Mouse (Mus musculus) spleen, embryonic (tissue): ENCODE measurements at regions not wholly inside any gene's neighbourhood (a gene's known extent, or its start where the extent isn't known, plus 50 kb on each side); places are given as distances from the start of the nearest gene placed in this dataset.

ENCODE experiments used
- CTCF ChIA-PET: fragments of 350-600 bp; sonication (Branson Sonifier 250); formaldehyde crosslinking; loops from one replicate; lab custom pipeline; 2022; lab: Charles Lee

- CTCF ChIA-PET = no interaction called here
These were observed 197.9 kb upstream of the Robo2 start for GRCm38 (mm10) chr16:74609564-74609963.

GRCm38 (mm10) chr16:74598361-74598760 lies 186.7 kb upstream of the Robo2 start:
- CTCF ChIA-PET = no interaction called here

GRCm38 (mm10) chr16:74597735-74598340 lies 186.2 kb upstream of the Robo2 start:
- CTCF ChIA-PET = no interaction called here

DNA sequence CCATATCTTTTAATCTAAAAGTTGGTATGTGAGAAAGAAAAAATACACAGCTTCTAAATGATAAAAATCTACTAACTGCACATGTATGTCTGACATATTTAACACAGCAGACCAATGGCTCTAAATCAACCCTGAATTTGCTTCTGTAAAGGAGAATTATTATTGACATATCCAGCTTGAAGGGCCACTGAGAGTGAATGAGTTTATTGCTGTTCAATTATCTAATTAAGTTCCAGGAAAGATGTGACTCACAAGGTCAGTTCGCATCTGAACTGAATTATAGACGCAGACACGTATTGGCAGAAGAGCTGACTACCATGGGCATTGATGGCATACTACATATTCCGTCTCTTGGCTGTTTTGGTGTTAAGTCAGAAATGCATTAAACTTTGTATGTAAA lies 180.3 kb upstream of the Robo2 start:
- CTCF ChIA-PET = no interaction called here

GRCm38 (mm10) chr16:74582645-74583423 lies 171.2 kb upstream of the Robo2 start:
- CTCF ChIA-PET = no interaction called here

GRCm38 (mm10) chr16:74548374-74548773 lies 136.7 kb upstream of the Robo2 start:
- CTCF ChIA-PET = no interaction called here

- CTCF ChIA-PET = no interaction called here
These were observed 118.9 kb upstream of the Robo2 start for GRCm38 (mm10) chr16:74530531-74530930.

GRCm38 (mm10) chr16:74528245-74528644 lies 116.6 kb upstream of the Robo2 start:
- CTCF ChIA-PET = no interaction called here

DNA sequence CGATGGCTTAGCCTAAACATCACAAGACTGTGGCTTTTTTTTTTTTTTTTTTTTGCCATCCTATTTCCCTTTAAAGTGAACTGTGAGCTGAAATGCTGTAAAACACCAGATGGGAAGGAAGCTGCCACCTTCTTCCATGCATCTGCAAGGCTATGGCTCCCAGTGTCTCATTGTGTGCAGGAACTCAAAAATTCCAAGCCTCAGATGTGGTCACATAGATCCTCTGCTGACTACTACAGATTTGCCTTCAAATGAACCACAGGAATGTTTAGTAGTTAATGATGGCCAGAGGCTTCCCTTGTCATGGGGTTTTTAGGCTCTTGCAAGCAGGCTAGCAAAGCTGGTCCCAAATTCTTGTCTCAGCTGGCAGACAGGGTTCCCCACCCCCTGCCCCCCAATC lies 114.9 kb upstream of the Robo2 start:
- CTCF ChIA-PET = no interaction called here

GRCm38 (mm10) chr16:74520501-74520900 lies 108.9 kb upstream of the Robo2 start:
- CTCF ChIA-PET = no interaction called here

- CTCF ChIA-PET = no interaction called here
These were observed 106.3 kb upstream of the Robo2 start for GRCm38 (mm10) chr16:74517888-74518287.

DNA sequence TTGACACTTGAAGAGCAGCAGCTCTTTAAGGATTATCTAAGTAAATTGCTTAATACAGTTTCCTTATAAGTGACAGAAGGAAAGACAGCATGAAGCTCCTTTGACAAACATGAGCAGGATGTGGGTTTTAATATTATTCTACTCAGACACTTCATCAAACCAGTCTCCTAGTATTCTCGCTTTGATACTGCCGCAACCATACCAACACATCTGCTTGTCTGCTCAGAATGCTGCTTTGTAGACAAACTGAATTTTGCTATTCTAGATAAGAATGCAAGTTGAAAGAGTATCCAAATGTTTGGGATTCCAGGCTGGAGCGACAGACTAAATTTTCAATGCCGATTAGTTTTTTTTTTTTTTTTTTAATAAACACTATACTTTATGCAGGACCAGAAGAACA lies 105.7 kb upstream of the Robo2 start:
- CTCF ChIA-PET = no interaction called here

DNA sequence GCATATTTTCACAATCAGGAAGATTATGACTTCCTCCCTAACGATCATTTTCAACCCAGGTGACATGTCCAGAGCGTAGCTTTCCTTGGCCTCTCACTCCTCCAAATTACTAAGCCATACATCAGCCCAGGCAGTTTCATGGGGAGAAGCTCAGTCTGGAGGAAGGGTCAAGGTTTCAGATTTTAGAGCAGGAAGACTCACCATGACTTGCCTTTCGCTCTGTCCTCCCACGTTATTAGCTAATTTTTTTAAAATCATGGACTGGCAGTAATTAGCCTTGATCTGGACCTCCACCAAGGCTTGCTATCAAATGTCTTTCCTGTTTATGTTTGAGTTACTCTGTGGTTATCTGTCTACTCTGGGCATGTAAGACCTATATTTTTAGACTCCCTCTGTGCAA lies 102.9 kb upstream of the Robo2 start:
- CTCF ChIA-PET = no interaction called here

- CTCF ChIA-PET = no interaction called here
These were observed 98.8 kb upstream of the Robo2 start for GRCm38 (mm10) chr16:74510383-74510782.

DNA sequence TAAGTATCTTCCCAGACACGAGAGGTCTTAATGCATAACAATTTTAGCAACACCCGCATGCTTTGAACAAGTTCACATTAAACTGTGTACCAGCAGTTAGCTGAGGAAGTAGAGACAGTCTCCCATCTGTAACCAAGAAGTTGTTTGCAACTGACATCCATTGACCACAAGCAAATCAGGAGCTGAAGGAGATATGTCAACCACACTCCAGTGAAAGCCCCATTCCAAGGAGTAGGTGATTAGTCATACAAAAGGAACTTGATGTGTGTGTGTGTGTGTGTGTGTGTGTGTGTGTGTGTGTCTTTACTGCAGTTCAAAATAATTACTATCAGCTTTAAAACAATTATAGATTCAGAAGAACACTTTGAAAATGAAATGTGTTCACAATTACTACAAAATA lies 97.9 kb upstream of the Robo2 start:
- CTCF ChIA-PET = no interaction called here

DNA sequence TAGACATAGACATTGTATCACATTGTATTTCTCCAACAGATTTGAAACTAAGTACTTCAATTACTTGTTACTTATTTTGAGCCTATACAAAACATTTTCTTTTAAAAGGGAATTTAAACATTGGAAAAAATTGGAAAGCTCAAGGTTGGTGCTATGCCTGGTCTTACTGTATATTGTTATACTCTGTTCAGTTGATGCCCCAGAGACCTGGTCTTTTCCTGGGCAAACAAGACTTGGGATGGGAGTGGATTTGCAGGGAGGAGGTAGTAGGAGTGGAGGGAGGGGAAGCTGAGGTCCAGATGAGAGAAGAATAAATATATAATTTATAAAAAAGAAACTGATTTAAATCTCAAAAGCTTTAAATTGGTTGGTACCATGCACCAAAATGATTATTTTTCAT lies 95.1 kb upstream of the Robo2 start:
- CTCF ChIA-PET = no interaction called here

- CTCF ChIA-PET = no interaction called here
These were observed 94.6 kb upstream of the Robo2 start for GRCm38 (mm10) chr16:74506173-74506709.

- CTCF ChIA-PET = no interaction called here
These were observed 92.8 kb upstream of the Robo2 start for GRCm38 (mm10) chr16:74504426-74504825.

- CTCF ChIA-PET = no interaction called here
These were observed 89.1 kb upstream of the Robo2 start for GRCm38 (mm10) chr16:74500687-74501086.

DNA sequence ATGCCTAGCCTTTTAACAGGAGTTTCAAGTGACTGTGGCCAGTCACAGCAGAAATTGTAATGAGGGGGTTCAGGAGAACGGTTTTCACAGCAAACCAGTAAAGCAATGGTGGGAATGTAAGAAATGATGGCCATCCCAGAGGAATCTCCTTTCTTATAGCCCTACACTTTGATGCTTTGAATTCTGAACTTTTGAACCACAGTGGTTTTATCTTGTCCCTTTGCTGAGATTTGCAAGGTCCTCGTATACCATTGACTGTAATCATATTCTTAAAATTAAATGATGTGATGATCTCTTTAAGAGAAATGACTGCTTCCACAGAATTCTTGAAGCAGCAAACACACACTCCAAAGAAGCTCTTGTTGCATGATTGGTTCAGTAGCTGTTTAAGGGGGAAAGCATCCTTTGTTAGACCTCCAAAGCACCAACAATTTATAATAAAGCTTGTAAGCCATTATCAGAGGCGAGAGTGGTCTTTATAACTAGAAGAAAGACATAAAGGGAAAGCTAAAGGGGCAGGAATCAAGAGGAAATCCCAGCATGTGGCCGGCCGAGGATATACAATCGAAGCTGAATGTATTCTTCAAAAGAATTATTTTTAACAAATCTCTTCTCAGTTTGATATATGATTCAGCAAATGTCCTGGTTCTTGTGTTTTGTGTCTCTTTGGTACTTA lies 56.3 kb upstream of the Robo2 start:
- CTCF ChIA-PET = no interaction called here

GRCm38 (mm10) chr16:74467159-74467558 lies 55.5 kb upstream of the Robo2 start:
- CTCF ChIA-PET = no interaction called here

- CTCF ChIA-PET = no interaction called here
These were observed 53.2 kb upstream of the Robo2 start for GRCm38 (mm10) chr16:74464835-74465234.

DNA sequence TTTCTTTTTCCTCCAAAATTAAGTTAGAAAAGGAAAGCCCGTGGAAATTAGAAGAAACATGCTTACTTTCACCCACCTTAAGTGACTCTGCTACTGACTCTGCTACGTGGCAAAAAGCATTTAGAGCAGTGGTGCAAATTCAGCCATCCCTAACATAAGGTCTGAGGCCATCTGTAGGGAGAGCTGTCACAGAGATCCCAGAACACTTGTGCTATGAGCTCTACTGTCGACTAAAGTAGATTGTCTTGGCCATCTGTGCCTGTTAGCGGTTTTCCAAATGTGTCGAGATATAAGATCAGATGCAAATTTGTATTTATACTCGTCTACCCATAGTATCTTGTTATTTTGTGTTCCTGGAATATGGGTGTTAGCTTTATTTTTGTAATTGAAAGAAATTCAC lies 52.7 kb upstream of the Robo2 start:
- CTCF ChIA-PET = no interaction called here
